Mouse (Mus musculus) heart, adult 2 months (tissue): ENCODE measurements around the gene Mgat5.

Experiments
- CTCF ChIP-seq: fragments of 200-600 bp; IDR thresholded peaks from 2 replicates; pipeline ENCODE4 v1.8.1; 2022; ENCODE audit warnings: antibody characterized with exemption, mild to moderate bottlenecking, moderate library complexity
- POLR2A ChIP-seq: fragments of 200-500 bp; IDR thresholded peaks from 2 replicates; pipeline ENCODE4 v1.6.1; 2011; ENCODE audit warnings: mild to moderate bottlenecking, low read depth, low read length, control low read depth; ENCODE audit not compliant: insufficient read depth

GRCm38 (mm10) chr1:127242151-127242887 lies 37.5 kb downstream of the Mgat5 start:
- no peak for TF ChIP-seq CTCF
- no peak for TF ChIP-seq POLR2A
